Mouse (Mus musculus): ENCODE data around the gene Ntrk3.

The Ntrk3 gene

GRCm38 (mm10) chr7:78737614-78738210 is at the start of gene Ntrk3:
Gene Ntrk3, minus strand, starts transcription at chr7:78738012.
- CTCF ChIA-PET, result no interaction called here
- POLR2A ChIA-PET, result no interaction called here

GRCm38 (mm10) chr7:78785906-78786305 is 48.1 kb upstream of the Ntrk3 start:
- POLR2A ChIA-PET, result interaction anchor here in 1 of 4 experiments (0.6 kb wide), 1 partner anchor 1057 kb away, joined by 3 read pairs; no protein-coding TSS in a partner anchor
- CTCF ChIA-PET, result interaction anchor here in 1 of 4 experiments (0.7 kb wide), 1 partner anchor 284 kb away, joined by 5 read pairs; no protein-coding TSS in a partner anchor

GRCm38 (mm10) chr7:78782639-78783581 is 45.1 kb upstream of the Ntrk3 start, which contains the start of the genes Mrps11 and Mrpl46:
Gene Mrps11, plus strand, starts transcription at chr7:78783119.
Gene Mrpl46, minus strand, starts transcription at chr7:78783531.
- POLR2A ChIA-PET, result interaction anchor here (0.6 to 4.4 kb wide), 27 partner anchors 8 to 755 kb away, joined by 3 to 30 read pairs (median 4); partner anchors contain the start of genes Aen (in 3 of the 4), Det1 (in 2 of the 4) and Isg20 (in 1 of the 4)
- CTCF ChIA-PET, result interaction anchor here in 1 of 4 experiments (0.6 kb wide), 1 partner anchor 186 kb away, joined by 4 read pairs; no protein-coding TSS in a partner anchor

- CTCF ChIA-PET, result interaction anchor here in 1 of 4 experiments (1.6 kb wide), 1 partner anchor 13 kb away, joined by 3 read pairs; no protein-coding TSS in a partner anchor
- POLR2A ChIA-PET, result interaction anchor here in 1 of 4 experiments (1.1 kb wide), 1 partner anchor 15 kb away, joined by 3 read pairs; no protein-coding TSS in a partner anchor
Measured at GRCm38 (mm10) chr7:78778741-78779140, 40.9 kb upstream of the Ntrk3 start.

- ChIA-PET CTCF (interaction anchor here in 2 of 4 experiments (0.6 to 1.1 kb wide), 2 partner anchors 76 to 175 kb away, joined by 3 read pairs; partner anchors contain the start of gene Det1 (in 1 of the 2)), POLR2A (interaction anchor here in 3 of 4 experiments (0.8 to 3.3 kb wide), 8 partner anchors 10 to 125 kb away, joined by 3 to 24 read pairs (median 5); partner anchors contain the start of genes Aen (in 2 of the 3), Mrpl46 (in 2 of the 3) and Mrps11 (in 1 of the 3))
Measured at GRCm38 (mm10) chr7:78770936-78771335, 33.1 kb upstream of the Ntrk3 start.

GRCm38 (mm10) chr7:78769075-78769652 is 31.4 kb upstream of the Ntrk3 start:
- ChIA-PET POLR2A (no interaction called here), CTCF (no interaction called here)

- ChIA-PET CTCF (interaction anchor here in 1 of 4 experiments (0.7 kb wide), 1 partner anchor 181 kb away, joined by 4 read pairs; no protein-coding TSS in a partner anchor), POLR2A (no interaction called here)
Measured at GRCm38 (mm10) chr7:78767929-78768531, 30.2 kb upstream of the Ntrk3 start.

GRCm38 (mm10) chr7:78766019-78766683 is 28.3 kb upstream of the Ntrk3 start:
- POLR2A ChIA-PET, result interaction anchor here in 3 of 4 experiments (0.6 to 1.5 kb wide), 11 partner anchors 10 to 700 kb away, joined by 3 to 7 read pairs (median 3); partner anchors contain the start of genes Aen (in 2 of the 3) and Mrps11 (in 1 of the 3)

GRCm38 (mm10) chr7:78765215-78765631 is 27.4 kb upstream of the Ntrk3 start:
- ChIA-PET POLR2A (interaction anchor here in 2 of 4 experiments (0.9 to 1.5 kb wide), 2 partner anchors 17 to 131 kb away, joined by 4 to 7 read pairs; partner anchors contain the start of genes Aen (in 1 of the 2) and Mrps11 (in 1 of the 2)), CTCF (interaction anchor here (0.6 to 2.4 kb wide), 18 partner anchors 10 to 324 kb away, joined by 3 to 32 read pairs (median 7); no protein-coding TSS in a partner anchor)

More at GRCm38 (mm10) chr7:78766019-78766683, 28.3 kb upstream of the Ntrk3 start:
- CTCF ChIA-PET, result interaction anchor here (0.5 to 2.4 kb wide), 71 partner anchors 8 to 1400 kb away, joined by 3 to 32 read pairs (median 3); partner anchors contain the start of genes Aen (in 1 of the 4) and Det1 (in 1 of the 4)

- CTCF ChIA-PET, result interaction anchor here in 1 of 4 experiments (0.7 kb wide), 1 partner anchor 89 kb away, joined by 3 read pairs; no protein-coding TSS in a partner anchor
- POLR2A ChIA-PET, result interaction anchor here in 1 of 4 experiments (1.2 kb wide), 1 partner anchor 15 kb away, joined by 3 read pairs; no protein-coding TSS in a partner anchor
Measured at GRCm38 (mm10) chr7:78763801-78764200, 26.0 kb upstream of the Ntrk3 start.

GRCm38 (mm10) chr7:78754458-78755000 is 16.7 kb upstream of the Ntrk3 start:
- POLR2A ChIA-PET, result interaction anchor here in 2 of 4 experiments (1.2 to 1.8 kb wide), 2 partner anchors 17 to 48 kb away, joined by 3 to 4 read pairs; no protein-coding TSS in a partner anchor
- CTCF ChIA-PET, result no interaction called here

- ChIA-PET POLR2A (interaction anchor here in 2 of 4 experiments (1.2 to 1.8 kb wide), 2 partner anchors 17 to 48 kb away, joined by 3 to 4 read pairs; no protein-coding TSS in a partner anchor), CTCF (interaction anchor here in 2 of 4 experiments (0.7 to 2.2 kb wide), 2 partner anchors 12 kb away, joined by 3 to 9 read pairs; no protein-coding TSS in a partner anchor)
Measured at GRCm38 (mm10) chr7:78753752-78754457, 16.1 kb upstream of the Ntrk3 start.

GRCm38 (mm10) chr7:78752961-78753360 is 15.1 kb upstream of the Ntrk3 start:
- CTCF ChIA-PET, result interaction anchor here in 1 of 4 experiments (2.2 kb wide), 1 partner anchor 13 kb away, joined by 9 read pairs; no protein-coding TSS in a partner anchor
- POLR2A ChIA-PET, result interaction anchor here in 1 of 4 experiments (0.9 kb wide), 1 partner anchor 13 kb away, joined by 3 read pairs; no protein-coding TSS in a partner anchor

GRCm38 (mm10) chr7:78743731-78744385 is 6.0 kb upstream of the Ntrk3 start:
- CTCF ChIA-PET, result interaction anchor here in 1 of 4 experiments (2.7 kb wide), 1 partner anchor 22 kb away, joined by 8 read pairs; no protein-coding TSS in a partner anchor

More at GRCm38 (mm10) chr7:78743731-78744385, 6.0 kb upstream of the Ntrk3 start:
- POLR2A ChIA-PET, result interaction anchor here in 2 of 4 experiments (0.6 to 0.8 kb wide), 3 partner anchors 13 to 1639 kb away, joined by 3 read pairs; no protein-coding TSS in a partner anchor
